Mouse (Mus musculus): ENCODE results near the gene Sh3kbp1.

Sh3kbp1 gene

DNA sequence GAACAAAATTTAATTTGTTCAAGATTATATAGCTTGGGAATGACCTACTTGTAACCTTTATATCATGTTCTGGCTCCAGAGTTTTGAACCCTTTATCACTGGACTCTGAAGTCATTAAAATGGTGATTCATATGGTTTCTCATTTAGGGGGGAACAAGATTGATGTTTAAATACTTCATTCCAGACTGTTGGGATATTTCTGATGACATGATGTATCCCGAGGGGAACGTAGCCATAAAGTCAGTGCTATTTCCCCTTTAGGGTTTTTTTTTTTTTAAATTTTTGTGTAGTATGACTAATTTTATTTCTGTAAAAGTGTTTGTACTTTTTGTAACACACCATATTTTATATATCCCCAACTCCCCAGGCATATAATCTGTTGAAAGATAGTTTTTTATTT, 212.7 kb downstream of the Sh3kbp1 start:
- no peak for DNase-seq (ENCODE audit: low spot score)

DNA sequence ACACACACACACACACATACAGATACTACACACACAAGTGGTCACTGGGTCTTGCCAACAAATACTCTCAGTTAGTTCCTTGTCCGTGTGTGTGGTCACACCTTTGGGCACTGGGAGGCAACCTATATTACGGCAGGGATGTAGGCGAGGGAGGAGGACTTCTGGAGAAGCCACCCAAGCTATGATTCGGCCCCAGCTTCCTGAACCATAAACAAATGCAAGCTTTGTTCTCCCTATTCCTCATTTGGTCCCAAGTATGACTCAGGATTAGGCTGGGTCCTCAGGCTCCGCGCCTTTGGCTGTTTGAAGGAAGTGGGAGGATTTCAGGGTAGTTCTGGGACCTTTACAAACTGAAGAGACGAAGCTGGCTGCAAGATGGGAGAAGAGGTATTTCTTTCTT, 213.2 kb downstream of the Sh3kbp1 start:
- DNase-seq (ENCODE audit: low spot score), result no peak

DNA sequence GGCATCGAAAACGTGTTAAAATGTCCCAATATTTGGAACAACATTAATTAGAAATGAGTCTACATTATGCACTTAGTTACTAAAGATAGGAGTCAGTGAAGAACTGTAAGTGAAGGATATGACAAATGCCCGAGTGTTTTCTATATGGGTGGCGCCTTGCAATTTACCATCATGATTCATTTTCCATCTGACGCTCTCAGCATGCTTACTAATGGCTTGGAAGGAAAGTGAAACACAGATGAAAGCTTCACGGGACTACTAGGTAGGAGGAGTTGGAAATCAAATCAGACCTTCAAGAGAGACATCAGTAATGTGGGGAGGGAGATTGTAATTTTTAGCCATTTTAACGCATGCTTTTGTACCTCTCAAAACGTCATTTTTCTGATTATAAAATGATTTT, 223.7 kb downstream of the Sh3kbp1 start:
- DNase-seq (ENCODE audit: low spot score), result no peak

DNA sequence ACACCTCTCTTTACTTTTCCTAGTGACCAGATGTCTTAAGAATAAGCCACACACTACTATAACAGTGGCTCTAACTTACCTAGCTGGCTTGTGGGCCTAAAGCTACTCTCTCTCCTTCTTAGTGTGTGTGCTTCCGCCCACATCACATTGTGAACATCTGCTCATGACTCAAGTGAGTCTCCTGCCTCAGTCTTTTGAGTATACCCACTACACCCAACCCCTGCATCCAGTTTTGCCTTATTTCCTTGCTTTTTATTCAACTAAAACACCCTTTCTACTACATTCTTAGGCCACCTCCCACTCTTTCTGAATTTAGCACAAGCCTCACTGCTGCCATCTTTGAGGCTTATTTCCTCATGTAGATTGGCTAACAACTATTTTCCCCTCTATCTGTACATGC, 229.8 kb downstream of the Sh3kbp1 start:
- no peak for DNase-seq (ENCODE audit: low spot score)

DNA sequence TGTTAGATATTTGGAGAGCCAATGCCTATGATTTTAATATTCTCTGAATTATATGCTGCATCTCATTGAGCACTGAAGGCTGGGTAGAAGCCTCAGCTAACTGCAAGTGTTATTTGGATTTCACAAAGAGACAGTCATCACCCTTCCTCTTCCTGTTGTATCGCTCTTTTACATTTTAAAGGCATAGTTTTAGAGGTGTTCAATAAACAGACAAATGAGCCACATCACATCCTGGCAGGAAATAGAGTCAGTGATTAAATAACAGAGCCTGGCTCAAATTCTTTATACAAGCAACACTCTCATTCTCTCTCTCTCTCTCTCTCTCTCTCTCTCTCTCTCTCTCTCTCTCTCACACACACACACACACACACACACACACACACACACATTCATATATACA, 231.1 kb downstream of the Sh3kbp1 start:
- DNase-seq (ENCODE audit: low spot score), result no peak

DNA sequence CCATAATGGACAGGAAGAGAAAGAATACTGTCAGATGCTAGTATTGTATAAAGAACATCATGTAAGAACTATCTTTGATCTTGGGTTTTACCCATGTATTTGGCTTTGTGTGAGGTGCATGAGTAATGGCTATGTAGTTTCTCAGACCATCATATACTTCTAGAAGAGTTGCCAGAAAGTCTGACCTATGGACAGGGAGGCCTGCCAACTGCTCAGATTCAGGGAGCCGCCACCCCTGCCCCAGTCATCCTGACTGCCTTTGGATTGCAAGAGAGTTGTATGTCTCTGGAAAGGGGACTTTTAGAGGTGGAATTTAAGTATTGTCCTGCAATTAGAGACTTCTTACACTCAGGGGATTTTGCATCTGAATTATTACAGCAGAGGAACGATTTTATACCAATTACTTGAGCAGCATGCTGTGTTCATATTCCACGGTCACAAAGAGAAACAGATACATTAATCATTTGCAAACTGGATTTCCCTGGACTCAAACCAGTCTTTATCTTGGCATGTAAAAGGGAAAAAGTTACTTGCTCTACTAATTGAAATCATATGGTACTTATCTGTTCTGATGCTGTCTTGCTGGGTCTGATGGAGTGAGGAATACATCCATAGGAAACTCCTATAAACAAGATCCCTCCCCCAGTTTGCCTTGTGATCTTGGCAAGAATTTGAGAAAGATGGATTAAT, 233.9 kb downstream of the Sh3kbp1 start:
- DNase-seq (ENCODE audit: low spot score), result no peak

DNA sequence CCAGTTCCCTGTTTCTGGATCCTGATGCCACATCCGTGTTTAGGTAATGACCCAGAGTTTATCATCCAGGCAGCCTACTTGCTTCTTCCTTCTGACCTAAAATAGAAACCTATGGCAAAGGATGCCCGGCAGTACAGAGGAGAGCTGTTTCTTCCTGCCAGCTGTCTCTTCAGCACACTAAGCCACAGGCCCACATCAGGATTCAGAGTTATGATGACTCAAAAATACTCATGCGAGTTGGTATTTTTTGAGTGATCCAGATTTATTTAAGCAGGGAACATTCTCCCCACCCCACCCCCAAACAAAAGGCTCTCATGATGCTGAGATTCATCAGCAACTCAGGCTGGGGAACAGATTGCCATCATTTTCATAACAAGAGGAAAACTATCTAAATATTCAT, 240.6 kb downstream of the Sh3kbp1 start:
- DNase-seq (ENCODE audit: low spot score), result no peak

DNA sequence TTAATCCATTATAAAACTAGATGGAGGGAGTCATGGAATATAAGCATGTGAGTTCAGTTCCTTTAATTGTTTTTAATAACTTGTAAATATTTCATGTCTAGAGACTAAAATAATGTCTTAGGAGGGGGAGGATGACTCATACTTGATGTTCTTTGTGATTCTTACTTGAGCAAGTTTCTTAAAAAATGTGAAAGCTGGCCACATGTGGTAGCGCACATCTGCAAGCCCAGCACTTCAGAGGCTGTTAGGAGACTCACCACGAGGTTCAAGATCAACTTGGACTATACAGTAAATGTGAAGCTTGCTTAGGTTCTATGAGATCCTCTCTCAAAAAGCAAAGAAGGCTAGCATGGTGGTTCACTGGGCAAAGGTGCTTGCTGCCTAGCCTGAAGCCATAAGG, 245.4 kb downstream of the Sh3kbp1 start:
- no peak for DNase-seq (ENCODE audit: low spot score)

DNA sequence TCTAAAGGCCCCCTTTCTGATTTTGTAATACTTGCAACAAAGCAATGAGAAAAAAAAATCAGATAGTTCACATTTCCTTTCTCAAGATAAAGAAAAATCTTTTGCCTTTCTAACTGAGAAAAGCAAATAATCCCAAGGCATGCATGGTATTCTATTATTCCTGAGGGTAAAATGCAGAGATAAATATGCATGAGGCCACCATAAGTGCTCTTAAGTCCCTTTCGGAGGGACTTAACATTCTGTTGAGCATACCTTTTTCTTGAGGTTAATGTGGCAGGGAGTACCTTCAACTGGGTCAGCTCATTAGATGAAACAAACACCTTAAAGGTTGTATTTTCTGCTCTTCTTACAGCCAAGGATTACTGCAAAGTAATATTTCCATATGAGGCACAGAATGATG, 250.7 kb downstream of the Sh3kbp1 start:
- no peak for DNase-seq (ENCODE audit: low spot score)

DNA sequence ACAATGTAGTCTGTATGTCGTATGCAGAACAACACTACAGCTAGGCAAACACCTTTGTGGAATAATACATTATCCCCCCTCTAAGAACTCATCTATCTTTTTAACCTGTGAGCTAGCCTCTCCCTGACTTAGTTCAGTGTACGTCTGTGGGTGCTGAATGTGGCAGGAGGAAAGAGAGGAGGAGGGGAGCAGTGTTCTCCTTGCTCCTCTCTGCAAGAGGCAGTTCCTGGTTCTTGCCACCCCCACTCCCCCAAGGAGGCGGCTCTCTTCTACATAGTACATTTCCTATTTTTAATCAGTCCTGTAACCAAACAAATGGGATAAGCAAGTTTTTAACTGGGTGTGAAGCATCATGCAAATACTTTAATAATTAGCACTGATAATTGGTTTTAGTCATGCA, 252.4 kb downstream of the Sh3kbp1 start:
- DNase-seq (ENCODE audit: low spot score), result no peak

DNA sequence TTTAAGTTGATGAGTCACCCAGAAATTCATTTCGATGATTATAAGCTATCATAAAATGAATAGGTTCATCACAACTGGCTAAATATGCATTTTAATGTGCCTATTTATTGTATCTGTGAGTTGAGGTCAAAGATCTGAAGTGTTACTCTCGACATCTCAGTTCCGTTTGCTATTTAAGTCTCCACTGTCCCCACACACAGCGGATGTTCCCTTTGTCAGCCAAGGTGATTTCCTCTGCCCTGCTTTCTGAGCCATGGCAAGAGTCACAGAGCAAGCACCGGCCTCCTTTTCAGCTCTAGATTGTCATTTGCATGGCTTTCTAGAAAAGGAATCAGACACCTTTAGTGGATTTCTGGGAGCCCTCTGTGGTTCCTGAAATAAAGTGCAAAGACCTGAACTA, 254.5 kb downstream of the Sh3kbp1 start:
- no peak for DNase-seq (ENCODE audit: low spot score)

DNA sequence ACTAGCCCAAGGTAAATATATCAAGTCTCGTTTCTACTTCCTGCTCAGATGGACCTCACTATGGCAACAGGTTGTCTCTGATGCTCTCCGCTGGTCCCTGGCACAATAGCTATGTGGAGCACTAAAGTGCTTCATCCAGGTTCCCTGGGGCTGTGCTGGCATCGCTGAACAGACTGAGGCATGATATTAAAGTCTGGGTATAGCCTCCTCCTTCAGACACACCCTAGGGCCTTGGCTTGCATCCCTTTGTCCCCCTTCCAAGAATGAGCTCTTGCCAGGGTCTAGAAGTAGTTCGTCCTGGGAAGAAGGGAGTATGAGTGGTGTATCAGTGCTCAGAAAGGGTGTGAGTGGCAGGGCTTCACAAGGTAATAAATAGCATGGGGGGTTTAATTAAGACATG, 269.5 kb downstream of the Sh3kbp1 start:
- DNase-seq (ENCODE audit: low spot score), result no peak

DNA sequence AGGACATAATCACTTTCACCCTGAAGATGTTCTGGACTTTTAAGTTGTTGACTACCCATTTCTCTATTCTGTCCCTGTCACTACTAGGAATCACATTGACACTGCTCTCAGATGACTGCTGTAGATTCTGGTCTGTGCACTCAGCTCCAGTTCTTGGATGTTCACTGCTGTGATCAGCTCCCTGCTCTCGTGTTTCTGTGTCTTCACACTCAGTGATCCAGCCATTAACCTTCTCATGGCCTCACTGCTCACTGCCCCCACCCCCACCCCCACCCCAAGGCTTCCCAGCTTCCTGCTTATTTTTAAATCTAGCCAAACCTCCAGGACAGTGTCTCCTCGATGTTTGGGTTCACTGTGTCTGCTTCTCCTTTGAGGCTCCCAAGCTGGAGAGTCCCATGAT, 271.0 kb downstream of the Sh3kbp1 start:
- DNase-seq (ENCODE audit: low spot score), result no peak

DNA sequence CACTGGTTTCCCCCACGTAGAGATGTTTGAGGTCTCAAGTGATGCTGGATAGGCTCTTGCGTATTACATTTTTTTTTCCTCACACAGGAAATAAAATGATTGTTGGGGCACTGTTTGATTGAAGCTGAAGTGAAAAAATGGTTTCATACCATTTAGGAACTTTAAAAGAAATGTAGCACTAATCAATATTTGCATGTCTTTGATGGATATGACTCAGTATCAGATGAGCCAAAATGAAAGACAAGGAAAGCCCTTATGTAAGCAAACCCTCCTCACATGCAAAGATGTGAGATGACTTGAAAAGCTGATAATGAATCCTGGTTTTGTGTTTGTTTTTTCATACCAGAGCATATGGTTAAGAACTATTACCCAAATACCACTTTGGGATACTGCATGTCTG, 272.0 kb downstream of the Sh3kbp1 start:
- no peak for DNase-seq (ENCODE audit: low spot score)

DNA sequence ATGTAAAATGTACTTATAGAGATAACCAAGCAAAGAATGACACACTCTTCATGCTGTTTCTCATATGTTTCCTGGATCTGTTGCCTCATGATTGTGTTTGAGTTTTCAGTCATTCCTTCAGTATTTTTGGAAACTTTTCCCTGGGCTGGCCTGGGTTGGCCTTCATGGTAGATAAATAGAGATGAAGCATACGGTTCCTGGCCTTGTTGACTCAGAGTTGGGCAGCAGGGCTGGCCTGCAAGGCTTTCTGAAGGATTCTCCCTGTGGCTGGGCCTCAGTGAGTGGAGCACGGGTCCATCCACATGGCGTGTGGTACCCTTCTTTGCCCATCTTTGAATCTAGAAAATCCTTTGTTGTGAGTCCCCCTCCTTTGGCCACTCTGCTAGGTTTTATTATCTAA, 276.3 kb downstream of the Sh3kbp1 start:
- no peak for DNase-seq (ENCODE audit: low spot score)

DNA sequence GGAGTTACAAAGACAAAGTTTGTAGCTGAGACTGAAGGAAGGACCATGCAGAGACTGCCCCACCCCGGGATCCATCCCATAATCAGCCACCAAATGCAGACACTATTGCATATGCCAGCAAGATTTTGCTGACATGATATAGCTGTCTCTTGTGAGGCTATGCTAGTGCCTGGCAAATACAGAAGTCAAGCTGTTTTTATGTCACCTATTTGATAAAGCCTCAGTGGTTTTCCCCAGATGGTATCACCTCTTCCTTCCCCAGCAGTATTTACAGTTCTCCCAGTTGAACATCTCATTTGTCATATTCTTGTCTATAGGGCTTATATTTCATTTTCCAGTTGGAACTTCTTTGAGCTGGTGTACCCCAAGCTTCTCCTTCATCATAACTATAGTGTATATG, 280.6 kb downstream of the Sh3kbp1 start:
- no peak for DNase-seq (ENCODE audit: low spot score)

DNA sequence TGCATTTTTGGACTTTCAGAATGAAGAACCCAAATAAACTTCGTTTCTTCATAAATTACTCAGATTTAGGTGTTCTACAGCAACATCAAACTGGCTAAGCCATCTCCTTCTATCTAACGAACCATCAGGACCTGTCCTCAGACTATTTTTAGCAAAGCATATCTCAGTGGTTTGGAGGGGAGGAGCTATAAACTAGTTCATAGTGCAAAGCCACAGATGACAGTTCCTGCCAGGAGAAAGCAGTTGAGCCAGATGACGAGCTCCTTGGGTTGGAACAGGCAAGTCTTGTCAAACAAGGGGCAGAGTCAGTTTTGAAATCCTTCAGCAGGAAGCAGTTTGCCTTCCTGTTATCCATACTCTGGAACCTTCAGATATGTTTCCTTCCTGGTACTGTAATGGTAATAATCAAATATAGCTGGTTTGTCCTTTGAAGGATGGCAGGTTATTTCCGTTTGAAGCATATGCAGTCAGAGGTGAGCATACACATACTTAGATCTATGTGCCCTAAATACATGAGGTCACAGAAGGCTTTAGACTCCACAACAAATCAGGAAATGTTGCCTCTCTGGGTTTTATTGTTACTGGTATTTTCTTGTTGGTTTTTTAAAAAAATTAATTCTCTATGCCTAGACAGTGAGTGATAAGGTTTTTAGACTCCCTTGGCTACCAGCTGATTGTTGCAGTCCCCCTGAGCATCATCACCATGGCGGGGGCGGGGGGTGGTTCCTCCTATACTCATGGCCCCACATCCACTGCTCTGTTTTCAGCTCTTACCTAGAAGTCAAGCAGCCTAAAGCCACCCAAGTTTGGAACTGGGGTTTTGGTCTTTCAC, 282.6 kb downstream of the Sh3kbp1 start:
- DNase-seq (ENCODE audit: low spot score), result no peak

DNA sequence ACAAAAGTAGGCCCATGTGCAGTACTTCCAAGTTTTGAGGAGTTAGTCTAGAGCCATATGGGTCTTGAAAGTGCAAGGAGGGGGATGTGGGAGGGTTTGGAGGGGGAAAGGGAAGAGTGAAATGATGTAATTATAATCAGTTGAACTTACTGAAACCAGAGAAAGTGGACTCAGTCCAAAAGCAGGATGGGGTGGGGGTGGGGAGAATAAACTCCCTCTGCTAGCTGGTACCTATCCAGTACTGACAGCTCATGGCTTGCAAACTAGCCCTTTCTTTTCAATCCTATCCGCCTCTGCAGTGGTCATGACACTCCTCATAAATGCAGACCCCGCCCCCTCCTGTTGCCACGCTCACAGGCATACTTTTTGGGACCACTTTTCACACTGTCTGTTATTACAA, 283.5 kb downstream of the Sh3kbp1 start:
- DNase-seq (ENCODE audit: low spot score), result no peak

DNA sequence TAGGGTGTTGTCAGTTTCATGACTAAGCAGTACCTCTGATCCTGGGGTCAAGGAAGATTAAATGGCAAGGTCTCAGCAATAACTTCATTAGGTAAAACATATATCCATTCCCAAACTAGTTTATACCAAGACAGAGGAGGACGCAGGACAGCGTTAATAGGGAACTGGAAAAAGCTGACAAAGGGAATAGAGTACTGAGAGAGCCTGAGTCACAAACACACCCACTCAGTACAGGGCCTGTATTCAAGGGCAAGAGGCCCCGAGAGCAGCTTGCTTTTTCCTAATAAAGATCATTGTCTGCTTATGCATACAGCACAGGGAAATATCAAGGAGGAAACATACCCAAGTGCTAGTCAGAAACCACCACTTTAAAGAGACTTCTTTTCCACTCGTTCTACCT, 284.5 kb downstream of the Sh3kbp1 start:
- DNase-seq (ENCODE audit: low spot score), result no peak

DNA sequence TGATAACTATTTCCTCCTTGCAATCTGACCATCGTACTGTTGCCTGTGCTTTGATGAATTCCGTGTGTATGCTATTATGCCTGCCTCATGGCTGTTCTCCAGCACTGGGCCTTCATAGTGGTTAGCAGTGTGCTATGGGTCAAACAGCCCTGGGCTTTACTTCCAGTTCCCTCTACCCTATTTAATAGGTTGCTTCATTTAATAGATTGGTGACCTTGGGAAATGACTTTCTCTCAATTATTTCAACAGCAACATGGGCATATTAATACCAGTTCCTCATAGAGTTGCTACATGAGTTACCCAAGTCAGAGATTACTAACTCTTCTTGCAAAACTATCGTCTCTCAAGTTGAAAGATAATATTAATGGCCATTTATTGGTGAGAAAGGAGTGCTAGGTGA, 285.0 kb downstream of the Sh3kbp1 start:
- DNase-seq (ENCODE audit: low spot score), result no peak

DNA sequence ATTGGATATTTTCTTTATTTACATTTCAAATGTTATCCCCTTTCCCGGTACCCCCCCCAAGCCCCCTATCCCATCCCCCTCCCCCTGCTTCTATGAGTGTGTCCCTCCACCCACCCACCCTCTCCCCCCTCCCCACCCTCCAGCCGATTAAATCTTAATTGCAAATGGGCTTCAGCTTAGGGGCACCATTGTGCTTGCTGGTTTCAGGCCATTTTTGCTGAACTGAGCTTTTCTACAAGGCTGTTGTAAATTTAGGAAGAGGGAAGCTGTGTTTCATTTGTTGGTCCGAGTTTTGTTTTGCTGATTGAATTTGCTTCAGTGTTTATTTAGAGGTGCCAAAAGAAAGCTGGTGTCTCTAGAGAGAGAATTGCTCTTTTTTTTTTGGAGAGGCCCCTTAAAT, 286.4 kb downstream of the Sh3kbp1 start:
- DNase-seq (ENCODE audit: low spot score), result no peak

DNA sequence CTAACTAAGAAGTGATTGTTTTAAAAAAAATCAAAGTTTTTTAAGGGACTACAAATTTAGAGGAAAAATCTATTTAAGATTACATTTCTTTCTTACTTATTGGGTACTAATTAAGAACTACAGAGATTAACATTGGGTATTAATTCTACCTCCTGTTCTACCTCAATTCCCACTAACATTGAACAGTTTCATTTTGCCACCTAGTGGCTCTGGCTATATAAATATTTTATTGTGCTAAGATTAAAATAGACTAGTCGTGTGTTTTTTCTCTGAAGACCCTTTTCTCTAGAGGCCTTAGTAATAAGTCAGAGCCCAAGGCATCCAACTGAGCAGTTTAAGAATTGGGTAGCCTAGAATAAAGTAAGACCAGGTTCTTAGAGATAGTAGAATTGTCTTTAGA, 288.1 kb downstream of the Sh3kbp1 start:
- no peak for DNase-seq (ENCODE audit: low spot score)

DNA sequence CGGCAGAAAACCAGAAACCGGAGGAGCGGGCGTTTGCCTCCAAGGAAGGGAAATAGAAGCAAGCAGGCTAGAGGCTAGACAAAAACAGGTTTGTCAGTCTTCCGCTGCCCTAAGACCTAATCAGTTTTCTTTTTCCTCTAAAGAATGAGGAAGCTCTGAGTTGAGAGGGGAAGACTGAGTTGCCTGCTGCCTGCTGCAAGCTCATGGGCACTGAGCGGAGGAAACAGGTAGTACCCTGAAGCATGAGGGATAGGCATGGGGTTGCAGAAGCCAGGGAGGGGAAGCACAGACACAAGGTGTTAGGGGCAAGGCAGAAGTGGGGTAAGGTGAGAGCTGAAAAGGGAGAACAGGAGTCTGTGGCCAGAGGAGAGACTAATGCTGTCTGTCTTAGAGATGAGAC, 297.7 kb downstream of the Sh3kbp1 start:
- no peak for DNase-seq (ENCODE audit: low spot score)

DNA sequence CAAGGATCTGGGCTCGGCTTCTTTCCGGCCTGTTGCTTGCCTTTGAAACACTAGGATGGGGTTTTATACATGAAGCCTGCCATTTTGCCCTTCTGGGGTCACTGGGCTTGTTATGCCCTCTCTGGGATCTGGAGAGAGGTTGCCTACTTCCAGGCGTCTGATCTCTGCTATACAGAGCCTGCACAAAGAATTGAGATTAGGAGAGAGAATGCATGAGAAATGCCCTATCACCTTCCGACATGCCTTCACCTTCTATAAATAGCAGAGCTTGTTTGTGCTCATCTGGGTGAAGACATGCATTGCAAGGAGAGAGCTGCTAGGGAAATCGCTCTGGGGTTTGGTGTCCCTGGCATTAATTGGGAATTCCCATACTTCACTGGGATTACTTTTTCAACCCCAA, 301.1 kb downstream of the Sh3kbp1 start:
- DNase-seq (ENCODE audit: low spot score), result no peak
